Mouse (Mus musculus) kidney, adult 2 months (tissue): ENCODE results near the gene Slc44a5.

ENCODE experiments used
- CTCF ChIP-seq: fragments of 200-500 bp; conservative IDR thresholded peaks from 2 replicates; pipeline ENCODE4 v1.5.1; 2011; ENCODE audit warnings: low read depth, mild to moderate bottlenecking, control low read depth, low read length, moderate library complexity, mixed read lengths; ENCODE audit not compliant: insufficient read depth, insufficient read length
- POLR2A ChIP-seq: fragments of 200-500 bp; IDR thresholded peaks from one replicate; pipeline ENCODE4 v1.6.1; 2011; ENCODE audit warnings: low read depth, low read length, control low read depth

- TF ChIP-seq POLR2A (no peak), CTCF (no peak)
Observed at GRCm38 (mm10) chr3:154287217-154287616, 314.0 kb downstream of the Slc44a5 start.
